Mouse (Mus musculus): ENCODE measurements around the gene Ripk1. TPM values are rescaled to one million over a fixed set of nuclear protein-coding genes. Genes with fewer than 3 reads are reported as not detected.
"Not testable (repeated sequence)": the region's sequence is repeated elsewhere in the genome, so short reads cannot be mapped to it uniquely, and the experiment has no call there.

The Ripk1 gene
- total RNA-seq, 2 experiments from 2014 or later = 3.7 to 4.1 TPM

DNA sequence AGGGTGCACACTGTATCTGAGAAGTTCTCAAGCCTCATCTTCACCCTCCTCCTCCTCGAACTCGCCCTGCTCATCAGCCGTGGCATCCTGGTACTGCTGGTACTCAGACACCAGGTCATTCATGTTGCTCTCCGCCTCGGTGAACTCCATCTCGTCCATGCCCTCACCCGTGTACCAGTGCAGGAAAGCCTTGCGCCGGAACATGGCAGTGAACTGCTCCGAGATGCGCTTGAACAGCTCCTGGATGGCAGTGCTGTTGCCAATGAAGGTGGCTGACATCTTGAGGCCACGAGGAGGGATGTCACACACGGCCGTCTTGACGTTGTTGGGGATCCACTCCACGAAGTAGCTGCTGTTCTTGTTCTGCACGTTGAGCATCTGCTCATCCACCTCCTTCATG lies 72.3 kb downstream of the Ripk1 start:
- DNase-seq; intact Hi-C loops (cut with DNase I): not testable (repeated sequence)

DNA sequence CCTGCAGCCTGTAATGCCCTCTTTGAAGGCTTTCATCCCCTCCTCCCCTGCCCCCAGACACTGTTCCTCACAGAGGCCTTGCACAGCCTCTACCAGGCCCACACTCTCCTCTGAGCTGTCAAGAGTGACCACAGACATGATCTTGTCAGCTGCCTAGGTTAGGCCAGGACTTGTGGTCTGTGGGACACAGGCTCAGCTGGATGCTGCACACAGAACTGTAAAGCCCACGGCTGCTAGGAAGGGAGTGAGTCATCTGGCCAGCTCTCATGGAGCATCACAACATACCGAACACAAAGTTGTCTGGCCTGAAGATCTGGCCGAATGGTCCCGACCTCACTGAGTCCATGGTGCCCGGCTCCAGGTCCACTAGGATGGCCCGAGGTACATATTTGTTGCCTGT lies 73.7 kb downstream of the Ripk1 start:
- intact Hi-C loops (cut with DNase I) = loop anchor here (2.0 kb wide), 1 partner anchor 79 kb away; no protein-coding TSS in a partner anchor

DNA sequence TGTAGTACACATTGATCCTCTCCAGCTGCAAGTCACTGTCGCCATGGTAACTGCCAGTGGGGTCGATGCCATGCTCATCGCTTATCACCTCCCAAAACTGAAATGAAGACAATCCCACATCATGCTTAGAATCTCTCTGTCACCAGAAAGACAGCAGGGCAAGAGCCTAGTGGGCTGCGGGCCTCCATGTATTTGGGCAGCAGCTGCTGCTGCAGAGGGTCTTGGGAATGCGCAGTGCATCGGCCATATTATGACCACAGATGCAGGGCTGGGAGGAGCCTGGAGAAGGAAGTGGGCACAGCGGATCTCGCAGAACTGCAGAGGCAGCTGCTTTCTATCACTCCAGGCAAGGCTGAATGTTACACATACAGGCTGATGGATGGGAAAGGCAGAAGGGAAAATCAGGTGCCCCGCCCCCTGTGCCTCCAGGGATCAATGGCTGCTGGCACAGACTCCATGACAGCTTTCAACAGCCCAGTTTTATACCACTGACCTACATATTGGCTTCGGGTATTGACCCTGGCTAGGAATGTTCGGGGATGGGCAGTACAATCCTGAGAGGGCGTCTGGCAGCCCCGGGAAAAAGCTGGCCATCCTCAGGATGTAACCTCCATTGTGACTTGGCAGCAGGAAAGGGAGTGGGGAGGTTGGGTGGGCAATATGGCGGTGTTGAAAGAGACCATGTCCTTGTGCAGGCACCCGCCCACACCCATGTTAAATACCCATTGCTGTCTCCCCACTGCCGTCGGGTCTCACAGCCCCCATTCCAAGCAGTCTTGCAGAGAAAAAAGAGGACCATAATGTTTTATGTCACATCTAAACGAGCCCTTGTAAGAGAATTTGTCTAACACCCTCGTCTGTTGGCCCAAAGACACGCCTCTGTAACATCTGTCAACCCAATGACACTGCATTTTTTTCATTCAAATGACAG lies 74.7 kb downstream of the Ripk1 start:
- intact Hi-C loops (cut with DNase I) = loop anchor here (2.0 kb wide), 1 partner anchor 78 kb away; no protein-coding TSS in a partner anchor
- peak in 1 of 2 experiments; percentile 20 for DNase-seq

More for the DNA sequence above, 73.7 kb downstream of the Ripk1 start:
- DNase-seq = not testable (repeated sequence)

DNA sequence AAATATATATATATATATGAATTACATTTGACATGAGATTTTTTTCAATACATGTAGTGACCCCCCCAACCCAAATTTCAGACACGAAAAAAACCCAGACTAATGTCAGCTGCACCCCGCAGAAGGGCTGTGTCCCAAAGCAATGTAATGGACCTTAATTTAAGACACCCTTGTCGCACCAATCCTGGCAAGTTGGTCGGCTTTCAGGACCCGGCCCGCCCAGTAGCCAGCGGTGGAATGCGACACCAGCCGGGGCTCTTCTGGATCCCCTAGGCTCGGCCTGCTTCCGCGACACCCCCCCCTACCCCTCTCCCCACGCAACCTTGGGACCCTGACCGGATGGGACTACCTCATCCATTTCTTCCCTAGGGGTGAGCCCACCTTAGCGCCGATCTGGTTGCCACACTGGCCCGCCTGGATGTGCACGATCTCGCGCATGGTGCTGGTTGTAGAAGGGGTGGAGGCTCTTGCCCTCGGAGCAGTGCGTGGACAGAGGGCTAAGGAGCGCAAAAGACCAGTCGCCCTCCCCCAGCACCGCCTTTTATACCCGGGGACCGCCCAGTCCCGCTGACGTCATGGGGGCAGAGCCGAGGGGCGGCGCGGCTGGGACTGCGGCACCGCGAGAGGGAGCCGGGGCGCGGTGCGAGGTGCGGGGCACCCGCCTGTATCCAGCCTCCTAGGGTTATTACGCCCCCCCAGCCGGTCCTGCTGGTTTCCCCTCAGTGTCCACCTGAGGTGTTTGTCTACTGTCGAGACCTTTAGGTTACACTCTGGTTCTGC lies 75.5 kb downstream of the Ripk1 start, which contains the start of gene Tubb2a:
Gene Tubb2a (minus strand): TSS at position 516 of the 780 bp plus-strand sequence.
- intact Hi-C loops (cut with DNase I) = loop anchor here (2.0 kb wide), 1 partner anchor 77 kb away; no protein-coding TSS in a partner anchor
- DNase-seq = peak; percentile 92

DNA sequence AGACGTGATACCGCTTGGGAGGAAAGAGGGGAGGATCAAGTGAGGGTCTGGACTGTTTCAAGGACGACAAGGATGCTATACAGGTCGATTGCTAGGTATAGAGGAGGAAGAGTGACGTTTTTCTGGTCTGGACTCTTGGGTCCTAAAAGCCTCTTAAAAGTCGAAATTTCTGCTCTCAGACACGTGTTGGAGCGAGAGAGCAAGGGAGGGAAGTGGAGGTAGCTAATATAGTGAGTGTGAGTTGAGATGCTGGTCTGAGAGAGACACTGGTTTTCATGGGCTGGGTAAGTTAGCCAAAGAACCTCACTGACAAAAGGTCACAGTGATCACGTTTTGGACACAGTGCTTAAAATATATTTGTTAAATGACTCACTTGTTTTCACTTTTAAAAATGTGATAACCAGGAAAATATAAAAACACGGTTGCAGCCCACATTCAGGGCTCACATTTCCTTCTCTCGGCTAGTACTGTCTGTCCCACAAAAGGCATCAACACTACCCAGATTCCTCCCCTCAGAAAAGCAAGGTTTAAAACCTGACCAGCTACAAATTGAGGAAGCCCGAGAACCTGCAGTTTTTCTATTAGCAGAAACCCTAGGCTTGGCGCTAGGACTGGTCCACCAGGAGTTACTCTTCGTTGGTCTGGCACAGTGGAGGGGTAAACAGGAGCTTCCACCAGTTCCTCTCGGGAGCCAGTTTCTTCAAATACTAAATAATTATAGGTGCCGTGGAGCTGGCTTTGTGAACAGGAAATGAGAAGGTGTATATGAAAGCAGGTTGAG lies 76.5 kb downstream of the Ripk1 start:
- intact Hi-C loops (cut with DNase I) = no loop called here

DNA sequence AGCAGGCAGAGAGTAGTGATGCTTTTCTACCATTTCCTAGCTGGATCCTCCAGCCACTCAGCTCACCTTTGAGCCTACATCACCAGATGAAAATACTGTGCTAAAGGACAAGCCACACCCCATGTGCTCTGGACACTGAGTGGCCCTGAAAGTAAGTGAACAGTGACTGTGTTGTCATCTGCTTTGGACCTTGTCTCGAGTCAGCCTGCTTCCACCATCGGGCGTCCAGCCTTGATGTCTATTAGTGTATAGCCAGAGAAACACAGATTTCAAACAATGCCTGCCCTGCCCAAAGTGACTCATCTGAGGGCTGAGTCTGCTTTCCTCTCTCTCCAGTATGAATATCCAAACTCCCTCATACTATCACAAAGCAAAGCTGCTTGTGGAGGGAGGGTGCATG lies 77.6 kb downstream of the Ripk1 start:
- intact Hi-C loops (cut with DNase I) = no loop called here
- DNase-seq = no peak

More for the DNA sequence above, 76.5 kb downstream of the Ripk1 start:
- no peak for DNase-seq

DNA sequence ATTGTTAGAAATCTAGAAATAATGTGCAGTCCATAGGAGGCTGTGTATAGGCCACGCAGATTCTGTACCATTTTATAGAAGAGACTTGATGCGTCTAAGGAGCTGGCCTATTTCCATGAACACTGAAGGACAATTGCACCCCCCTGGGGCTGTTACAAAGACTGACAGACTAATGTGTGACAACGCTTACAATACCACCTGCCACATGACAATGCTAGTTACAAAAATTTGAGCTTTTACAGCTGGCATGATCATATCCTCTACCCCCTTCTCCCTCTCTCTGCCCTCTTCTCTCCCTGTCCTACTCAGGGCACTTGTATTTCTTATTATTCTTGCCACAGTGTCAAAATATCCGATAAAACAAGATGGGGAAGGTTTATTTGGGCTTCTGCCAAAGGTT lies 79.8 kb downstream of the Ripk1 start:
- DNase-seq = no peak
- intact Hi-C loops (cut with DNase I) = no loop called here

DNA sequence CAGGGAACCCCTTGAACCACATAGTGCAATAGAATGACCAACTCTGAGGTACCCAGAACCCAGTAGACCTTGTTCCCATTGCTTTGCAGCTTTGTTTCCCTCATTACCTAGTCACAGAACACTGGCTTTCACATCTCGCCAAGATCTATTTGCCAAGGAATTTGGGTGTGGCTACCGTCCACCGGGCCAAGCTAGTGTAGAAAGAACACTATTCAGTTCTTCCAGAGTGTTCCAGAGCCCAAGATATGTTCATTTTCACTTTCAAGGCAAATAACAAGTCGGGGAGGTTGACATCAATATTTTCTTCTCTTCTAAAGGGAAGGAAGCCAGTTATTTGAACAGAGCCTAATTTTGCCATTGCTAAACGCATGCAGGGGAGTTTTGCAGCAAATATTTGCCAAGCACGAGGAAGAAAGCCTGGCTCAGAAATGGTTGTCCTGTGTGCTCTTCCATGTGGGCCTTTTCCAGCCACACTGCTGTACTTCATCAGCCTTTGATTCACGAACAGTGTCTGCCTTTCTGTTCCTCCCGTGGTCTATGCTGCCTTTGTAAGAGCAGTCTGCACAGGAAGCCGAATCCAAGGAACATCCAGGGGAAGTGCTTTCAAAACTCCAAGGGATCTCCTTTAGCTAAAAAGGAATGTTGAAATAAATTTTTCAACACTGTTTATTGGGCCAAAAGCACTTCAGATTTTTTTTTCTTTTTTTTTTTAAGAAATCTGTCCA lies 82.0 kb downstream of the Ripk1 start:
- peak; percentile 46 to 59 for DNase-seq
- intact Hi-C loops (cut with DNase I) = no loop called here

Other genes with a start within 250 kb of the Ripk1 start
- gene Serpinb6e, start 159.0 kb upstream of the Ripk1 start, total RNA-seq (2021) = not detected
- not detected for gene Serpinb6c, start 96.7 kb upstream of the Ripk1 start, total RNA-seq (2021)
- 10 to 100 TPM; 14.2 to 16.1 TPM for gene Nqo2, start 37.7 kb upstream of the Ripk1 start, total RNA-seq (2021)
- gene Serpinb6a, start 431 bp downstream of the Ripk1 start, total RNA-seq (2021) = 100 to 1,000 TPM; 104 to 198 TPM
- gene Bphl, start 35.2 kb downstream of the Ripk1 start, total RNA-seq (2021) = 10 to 100 TPM; 21.4 to 25.3 TPM
- 10 to 100 TPM; 11.4 to 11.5 TPM for gene Tubb2a, start 75.6 kb downstream of the Ripk1 start, total RNA-seq (2021)
- gene Tubb2b, start 128.1 kb downstream of the Ripk1 start, total RNA-seq (2021) = 1 to 10 TPM; 1.6 to 2.1 TPM
- gene Psmg4, start 160.6 kb downstream of the Ripk1 start, total RNA-seq (2021) = 10 to 100 TPM; 13.5 to 14.3 TPM